Mouse (Mus musculus): ENCODE data around the gene Ei24. TPM values are rescaled to one million over a fixed set of nuclear protein-coding genes. Genes with fewer than 3 reads are reported as not detected.

The Ei24 gene
- total and polyA plus RNA-seq, 2 experiments from 2014 or later, result 93.2 to 105 TPM

- peaks cover 7% of the 10 kb centered on the region; the same call in 1 of the 2 replicates for H3K36me3 ChIP-seq (ENCODE audit: insufficient read depth, low read length)
- H3K4me1 ChIP-seq (ENCODE audit: insufficient read depth, low read length), result peaks cover 10% of the 10 kb centered on the region
- WGBS, result 53% methylated on average over 1 of the region's 1 CpGs
- peak overlapping the region; percentile 95 for H3K9ac ChIP-seq (replicated peaks; ENCODE audit: low read length)
- no peak for DNase-seq (ENCODE audit: low spot score)
- H3K4me2 ChIP-seq (ENCODE audit: low read depth, low read length), result peak overlapping the region; percentile 78
- H3K27me3 ChIP-seq (ENCODE audit: insufficient read depth, low read length), result no peaks in the 10 kb centered on the region
- ATAC-seq, result no peak
- TF ChIP-seq CTCF (IDR thresholded peaks at IDR 0.05; ENCODE audit: low read depth), result no peak
- H3K4me3 ChIP-seq (ENCODE audit: low read length), result no peak overlapping the region
- no peak overlapping the region for H3K27ac ChIP-seq
- no peaks in the 10 kb centered on the region for H3K9me3 ChIP-seq (ENCODE audit: low read length)
Observed at GRCm38 (mm10) chr9:36795556-36795955, 1.6 kb downstream of the Ei24 start.

- H3K27me3 ChIP-seq (ENCODE audit: insufficient read depth, low read length), result no peaks in the 10 kb centered on the region
- H3K9me3 ChIP-seq (ENCODE audit: low read length), result no peaks in the 10 kb centered on the region
- ATAC-seq (no peak), DNase-seq (ENCODE audit: low spot score) (no peak)
- H3K4me1 ChIP-seq (ENCODE audit: insufficient read depth, low read length), result peaks cover 10% of the 10 kb centered on the region
- H3K4me3 ChIP-seq (ENCODE audit: low read length), result no peak overlapping the region
- TF ChIP-seq CTCF (IDR thresholded peaks at IDR 0.05; ENCODE audit: low read depth), result no peak
- WGBS, result 74% methylated on average over 2 of the region's 2 CpGs
- no peak overlapping the region for H3K9ac ChIP-seq (replicated peaks; ENCODE audit: low read length)
- no peak overlapping the region for H3K4me2 ChIP-seq (ENCODE audit: low read depth, low read length)
- no peak overlapping the region for H3K27ac ChIP-seq
- peaks cover 15% of the 10 kb centered on the region for H3K36me3 ChIP-seq (ENCODE audit: insufficient read depth, low read length)
Observed at GRCm38 (mm10) chr9:36794487-36794886, 2.7 kb downstream of the Ei24 start.

- no peak overlapping the region for H3K4me3 ChIP-seq (ENCODE audit: low read length)
- peaks cover 32% of the 10 kb centered on the region for H3K36me3 ChIP-seq (ENCODE audit: insufficient read depth, low read length)
- no peak overlapping the region for H3K9ac ChIP-seq (replicated peaks; ENCODE audit: low read length)
- H3K9me3 ChIP-seq (ENCODE audit: low read length), result no peaks in the 10 kb centered on the region
- WGBS, result 88% methylated on average over 3 of the region's 3 CpGs
- H3K4me2 ChIP-seq (ENCODE audit: low read depth, low read length), result no peak overlapping the region
- TF ChIP-seq CTCF (IDR thresholded peaks at IDR 0.05; ENCODE audit: low read depth), result no peak
- H3K4me1 ChIP-seq (ENCODE audit: insufficient read depth, low read length), result peaks cover 10% of the 10 kb centered on the region
- ATAC-seq (no peak), DNase-seq (ENCODE audit: low spot score) (no peak)
- H3K27me3 ChIP-seq (ENCODE audit: insufficient read depth, low read length), result no peaks in the 10 kb centered on the region
- H3K27ac ChIP-seq, result no peak overlapping the region
Observed at GRCm38 (mm10) chr9:36792191-36792590, 5.0 kb downstream of the Ei24 start.

GRCm38 (mm10) chr9:36783921-36784320 lies 13.3 kb downstream of the Ei24 start:
- H3K4me3 ChIP-seq (ENCODE audit: low read length), result no peak overlapping the region
- H3K4me1 ChIP-seq (ENCODE audit: insufficient read depth, low read length), result no peaks in the 10 kb centered on the region
- no peaks in the 10 kb centered on the region for H3K27me3 ChIP-seq (ENCODE audit: insufficient read depth, low read length)
- DNase-seq (ENCODE audit: low spot score), result no peak
- TF ChIP-seq CTCF (IDR thresholded peaks at IDR 0.05; ENCODE audit: low read depth), result no peak
- no peak overlapping the region for H3K4me2 ChIP-seq (ENCODE audit: low read depth, low read length)
- H3K9ac ChIP-seq (replicated peaks; ENCODE audit: low read length), result no peak overlapping the region
- 93% methylated on average over 2 of the region's 2 CpGs for WGBS
- H3K9me3 ChIP-seq (ENCODE audit: low read length), result no peaks in the 10 kb centered on the region
- no peak overlapping the region for H3K27ac ChIP-seq
- H3K36me3 ChIP-seq (ENCODE audit: insufficient read depth, low read length), result peaks cover 54% of the 10 kb centered on the region
- ATAC-seq, result no peak

GRCm38 (mm10) chr9:36769048-36769413 lies 28.2 kb downstream of the Ei24 start:
- Histone ChIP-seq H3K9ac (replicated peaks; ENCODE audit: low read length) (no peak overlapping the region; the same call in 1 of the 2 replicates), H3K4me3 (ENCODE audit: low read length) (no peak overlapping the region; the same call in 1 of the 2 replicates), H3K27ac (peak overlapping the region; percentile 88; the same call in 1 of the 2 replicates), H3K27me3 (ENCODE audit: insufficient read depth, low read length) (no peaks in the 10 kb centered on the region), H3K4me2 (ENCODE audit: low read depth, low read length) (peak overlapping the region; percentile 75), H3K9me3 (ENCODE audit: low read length) (no peaks in the 10 kb centered on the region), H3K4me1 (ENCODE audit: insufficient read depth, low read length) (peaks cover 8% of the 10 kb centered on the region; the same call in 1 of the 2 replicates), H3K36me3 (ENCODE audit: insufficient read depth, low read length) (peaks cover 2% of the 10 kb centered on the region; the same call in 1 of the 2 replicates)
- no peak for DNase-seq (ENCODE audit: low spot score)
- no peak for TF ChIP-seq CTCF (IDR thresholded peaks at IDR 0.05; ENCODE audit: low read depth)
- ATAC-seq, result no peak
- 87% methylated on average over 1 of the region's 1 CpGs for WGBS

GRCm38 (mm10) chr9:36768156-36769047 lies 28.8 kb downstream of the Ei24 start:
- DNase-seq (ENCODE audit: low spot score) (no peak), ATAC-seq (peak; percentile 13)
- WGBS, result 14% methylated on average over 25 of the region's 25 CpGs
- H3K27me3 ChIP-seq (ENCODE audit: insufficient read depth, low read length), result no peaks in the 10 kb centered on the region
- peak overlapping the region; percentile 72 for H3K9ac ChIP-seq (replicated peaks; ENCODE audit: low read length)
- H3K9me3 ChIP-seq (ENCODE audit: low read length), result no peaks in the 10 kb centered on the region
- peak overlapping the region; percentile 88 for H3K27ac ChIP-seq
- peaks cover 5% of the 10 kb centered on the region; the same call in 1 of the 2 replicates for H3K36me3 ChIP-seq (ENCODE audit: insufficient read depth, low read length)
- H3K4me1 ChIP-seq (ENCODE audit: insufficient read depth, low read length), result peaks cover 8% of the 10 kb centered on the region; the same call in 1 of the 2 replicates
- TF ChIP-seq CTCF (IDR thresholded peaks at IDR 0.05; ENCODE audit: low read depth), result no peak
- H3K4me3 ChIP-seq (ENCODE audit: low read length), result peak overlapping the region; percentile 53
- peak overlapping the region; percentile 75 for H3K4me2 ChIP-seq (ENCODE audit: low read depth, low read length)
